Mouse (Mus musculus) brain, embryonic 14.5 days (tissue): ENCODE measurements around the gene Ccdc194. TPM values are rescaled to one million over a fixed set of nuclear protein-coding genes. Genes with fewer than 3 reads are reported as not detected.
A peak's percentile ranks its signal among the peaks of the same experiment; 100 is the strongest.

Experiments
- DNase-seq: peaks from one replicate; pipeline ENCODE4 v3.0.0-alpha.2; 2011; ENCODE audit warnings: low read depth
- CTCF ChIP-seq: fragments of 200-500 bp; IDR thresholded peaks from 2 replicates; pipeline ENCODE4 v1.5.1; 2012; ENCODE audit warnings: inconsistent platforms, mild to moderate bottlenecking, moderate library complexity, borderline replicate concordance; ENCODE audit not compliant: insufficient read depth, insufficient read length; ENCODE audit errors: extremely low read depth
- POLR2A ChIP-seq: fragments of 200-500 bp; IDR thresholded peaks from 2 replicates; pipeline ENCODE4 v1.6.1; 2012; ENCODE audit warnings: mild to moderate bottlenecking, inconsistent platforms, borderline replicate concordance; ENCODE audit not compliant: poor library complexity, insufficient read depth, insufficient read length, severe bottlenecking; ENCODE audit errors: extremely low read depth
- polyA plus RNA-seq: library from polyadenylated mRNA; depleted of rRNA; stranded (reverse); fragments of >200 nt; gene quantifications from 2 replicates; pipeline ENCODE4 v1.2.3, GENCODE M21; 2012; rRNA removed

Gene Ccdc194
- polyA plus RNA-seq, 1 experiment, result 0.56 TPM

DNA sequence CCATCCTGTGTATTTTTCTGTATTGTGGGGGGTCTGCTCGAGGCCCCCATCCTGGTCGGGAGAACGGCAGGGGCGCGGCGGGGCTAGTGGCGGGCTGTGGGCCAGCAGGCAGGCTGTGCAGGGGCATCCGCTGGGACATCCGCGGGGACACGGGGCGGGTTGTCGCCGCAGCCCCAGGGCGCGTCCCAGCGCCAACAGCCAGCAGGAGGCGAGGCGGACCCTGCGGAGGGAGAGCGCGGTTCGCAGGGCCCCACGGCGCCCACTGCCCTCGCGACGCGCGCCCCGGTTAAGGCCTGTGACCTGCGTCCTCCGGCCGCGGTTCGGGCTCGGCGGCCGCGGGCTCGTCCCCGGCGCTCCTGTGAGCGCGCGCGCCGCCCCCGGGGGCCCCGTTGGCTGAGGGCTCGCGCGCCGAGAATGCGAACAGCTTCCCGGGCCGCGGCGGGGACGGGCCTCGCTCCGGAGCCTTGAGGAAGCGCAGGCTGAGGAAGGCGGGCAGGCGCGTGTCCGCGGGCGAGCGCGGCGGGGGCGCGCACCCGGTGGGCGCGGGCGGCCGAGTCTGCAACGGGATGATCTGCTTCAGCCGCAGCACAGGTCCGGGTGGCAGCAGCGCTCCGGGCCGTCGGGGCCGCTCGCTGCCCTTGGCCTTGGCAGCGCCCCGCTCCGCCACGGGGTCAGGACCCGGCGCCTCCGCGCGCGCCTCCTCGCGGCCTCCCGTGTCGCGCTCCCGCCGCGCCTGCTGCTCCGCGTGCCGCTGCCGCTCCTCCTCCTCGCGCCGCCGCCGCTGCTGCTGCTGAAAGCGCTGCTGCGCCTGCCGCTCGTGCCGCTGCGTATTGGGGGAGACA lies 49.2 kb downstream of the Ccdc194 start:
- TF ChIP-seq POLR2A (no peak), CTCF (peak; percentile 21; the same call in 1 of the 2 replicates)

DNA sequence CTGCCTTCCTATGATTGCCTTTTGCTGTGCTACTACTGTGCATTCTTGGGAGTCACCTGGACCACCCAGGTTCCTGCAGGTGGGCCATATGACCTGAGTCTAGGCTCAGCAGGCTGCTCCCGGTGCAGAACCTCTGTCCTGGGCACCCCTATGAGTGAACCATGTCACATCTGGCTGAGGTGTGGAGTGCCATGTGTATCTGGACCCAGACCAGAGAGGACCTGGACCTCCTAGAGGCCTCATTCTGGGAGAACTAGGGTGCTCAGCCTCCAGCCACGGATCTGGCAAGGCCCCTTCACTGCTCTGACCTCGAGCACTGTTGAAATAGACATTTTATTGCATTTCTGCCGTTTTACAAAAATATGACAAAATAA lies 49.8 kb downstream of the Ccdc194 start:
- DNase-seq, result no peak
- TF ChIP-seq CTCF, result no peak
- TF ChIP-seq POLR2A, result no peak

More for the DNA sequence above, 49.2 kb downstream of the Ccdc194 start:
- DNase-seq, result peak; percentile 89

DNA sequence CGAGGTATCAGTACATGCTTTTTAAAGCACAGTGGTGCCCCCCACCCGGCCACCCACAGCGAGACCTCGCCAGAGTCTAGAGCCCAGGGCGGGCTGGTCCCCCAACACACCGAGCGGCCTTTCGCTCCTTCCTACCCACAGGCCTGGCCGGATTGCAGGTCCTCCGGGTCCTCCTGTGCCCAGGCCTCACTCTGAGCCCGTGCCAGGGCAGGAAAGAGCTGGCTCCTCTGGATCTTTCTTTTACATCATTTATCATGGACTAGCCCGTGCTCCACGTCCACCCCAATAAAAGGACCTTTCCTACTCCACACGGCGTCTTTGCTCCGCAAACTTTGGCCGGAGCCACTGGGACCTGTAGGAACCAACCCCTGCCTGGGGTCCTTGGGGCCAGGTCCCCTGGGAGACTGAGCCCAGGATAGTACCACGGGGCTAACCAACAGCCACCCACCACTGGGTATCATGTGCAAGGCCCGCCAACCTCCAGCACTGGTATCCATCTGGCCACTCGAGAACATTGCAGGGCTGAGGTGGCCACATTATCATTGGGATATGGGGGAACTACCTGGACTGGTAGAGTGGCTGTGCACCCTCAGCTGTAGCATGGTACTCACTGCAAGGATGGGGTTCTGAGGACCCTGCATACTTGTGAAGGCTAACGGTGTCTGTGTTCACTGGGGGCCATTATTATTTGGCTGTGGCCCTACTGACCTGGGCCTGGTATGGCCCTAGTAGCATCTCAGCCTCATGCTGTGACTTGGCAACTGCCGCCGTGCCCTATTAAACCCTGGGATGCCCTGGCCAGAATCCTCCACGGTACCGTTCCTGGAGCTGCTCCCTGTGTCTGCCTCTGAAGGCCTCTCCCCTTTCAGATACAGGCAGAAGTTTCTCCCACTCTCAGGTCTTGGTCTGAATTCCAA lies 50.5 kb downstream of the Ccdc194 start:
- no peak for DNase-seq

DNA sequence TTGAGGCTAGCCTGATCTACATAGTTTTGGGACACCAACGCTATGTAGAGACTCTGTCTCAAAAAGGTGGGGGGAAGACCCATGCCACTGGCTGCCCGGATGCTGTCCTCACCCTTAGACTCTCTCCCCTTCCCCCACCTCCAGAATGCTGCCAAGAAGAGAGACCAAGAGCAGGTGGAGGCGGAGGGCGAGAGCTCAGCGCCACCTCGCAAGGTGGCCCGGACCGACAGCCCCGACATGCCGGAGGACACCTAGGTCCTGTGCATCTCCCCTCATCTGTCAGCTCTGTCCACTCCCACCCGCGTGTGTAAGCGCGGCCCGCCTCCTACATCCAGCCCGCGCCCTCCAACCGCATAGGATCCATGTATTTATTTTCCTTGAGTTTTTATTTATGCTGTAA lies 51.2 kb downstream of the Ccdc194 start:
- TF ChIP-seq CTCF, result no peak
- no peak for TF ChIP-seq POLR2A
- DNase-seq, result no peak

More for the DNA sequence above, 50.5 kb downstream of the Ccdc194 start:
- TF ChIP-seq POLR2A, result no peak
- no peak for TF ChIP-seq CTCF

DNA sequence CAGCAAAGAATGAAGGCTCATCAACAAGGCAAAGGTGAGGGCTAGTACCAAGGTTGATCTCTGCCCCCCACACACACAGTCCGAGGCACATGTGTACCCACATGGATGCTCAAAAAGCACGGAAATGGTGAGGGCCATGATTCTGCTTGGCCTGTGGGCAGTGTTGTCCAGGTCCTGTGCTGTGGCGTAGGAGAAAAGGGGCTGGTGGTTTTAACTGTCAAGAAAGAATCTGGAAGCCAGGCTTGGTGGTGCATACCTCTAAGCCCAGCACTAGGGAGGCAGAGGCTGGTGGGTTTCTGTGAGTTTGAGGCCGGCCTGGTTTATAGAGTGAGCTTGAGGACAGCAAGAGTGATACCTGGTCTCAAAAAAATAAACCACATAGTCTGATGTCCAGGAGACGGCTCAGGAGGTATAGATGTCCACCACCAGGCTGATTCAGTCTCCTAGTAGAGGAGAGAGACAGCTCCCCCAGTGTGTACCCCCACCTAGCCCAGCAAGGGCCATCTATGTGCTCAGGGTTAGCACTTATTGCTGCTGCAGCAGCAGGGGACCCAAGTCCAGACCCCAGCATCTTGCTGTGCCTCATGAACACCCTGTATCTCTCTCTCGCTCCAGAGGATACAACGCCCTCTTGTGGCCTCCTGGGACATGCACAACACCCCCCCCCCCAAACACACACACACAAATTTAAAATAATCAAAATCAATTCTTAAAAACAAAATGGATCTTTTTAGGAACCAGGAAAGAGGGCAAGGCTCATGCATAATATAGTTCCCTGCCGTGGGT lies 52.7 kb downstream of the Ccdc194 start:
- TF ChIP-seq POLR2A (no peak), CTCF (peak; percentile 31; the same call in 1 of the 2 replicates)
- no peak for DNase-seq

DNA sequence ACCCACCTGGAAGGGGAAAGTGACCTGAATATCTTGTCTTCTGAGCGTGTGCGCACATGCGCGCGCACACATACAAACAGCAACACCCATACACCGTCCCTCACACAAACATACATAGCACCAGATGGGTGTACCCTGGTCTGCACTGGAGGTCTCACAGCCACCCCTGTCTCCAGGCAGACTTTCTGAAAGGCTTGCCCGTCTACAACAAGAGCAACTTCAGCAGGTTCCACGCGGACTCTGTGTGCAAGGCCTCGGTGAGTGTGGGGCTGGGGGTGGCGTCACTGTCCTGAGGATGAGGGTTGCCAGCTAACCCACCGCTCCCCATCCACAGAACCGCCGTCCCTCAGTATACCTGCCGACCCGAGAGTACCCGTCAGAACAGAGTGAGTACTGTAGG lies 53.6 kb downstream of the Ccdc194 start:
- DNase-seq, result no peak
- no peak for TF ChIP-seq POLR2A

DNA sequence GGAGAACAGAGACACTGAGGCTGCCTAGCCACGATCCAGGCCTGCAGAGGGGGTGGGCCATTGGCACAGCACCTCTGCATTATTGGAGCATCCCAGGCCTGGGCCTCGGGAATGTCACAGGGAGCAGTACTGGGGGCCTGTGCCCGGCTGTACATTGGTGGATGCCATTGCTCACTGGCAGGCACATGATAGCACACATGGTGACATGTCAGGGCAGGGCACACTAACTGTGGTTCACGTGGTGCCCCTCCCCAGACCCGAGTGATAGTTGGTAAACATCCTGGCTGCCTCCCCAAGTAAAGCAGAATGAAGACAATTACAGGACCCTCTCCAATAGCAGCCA lies 54.6 kb downstream of the Ccdc194 start:
- no peak for DNase-seq
- TF ChIP-seq CTCF (no peak), POLR2A (no peak)

DNA sequence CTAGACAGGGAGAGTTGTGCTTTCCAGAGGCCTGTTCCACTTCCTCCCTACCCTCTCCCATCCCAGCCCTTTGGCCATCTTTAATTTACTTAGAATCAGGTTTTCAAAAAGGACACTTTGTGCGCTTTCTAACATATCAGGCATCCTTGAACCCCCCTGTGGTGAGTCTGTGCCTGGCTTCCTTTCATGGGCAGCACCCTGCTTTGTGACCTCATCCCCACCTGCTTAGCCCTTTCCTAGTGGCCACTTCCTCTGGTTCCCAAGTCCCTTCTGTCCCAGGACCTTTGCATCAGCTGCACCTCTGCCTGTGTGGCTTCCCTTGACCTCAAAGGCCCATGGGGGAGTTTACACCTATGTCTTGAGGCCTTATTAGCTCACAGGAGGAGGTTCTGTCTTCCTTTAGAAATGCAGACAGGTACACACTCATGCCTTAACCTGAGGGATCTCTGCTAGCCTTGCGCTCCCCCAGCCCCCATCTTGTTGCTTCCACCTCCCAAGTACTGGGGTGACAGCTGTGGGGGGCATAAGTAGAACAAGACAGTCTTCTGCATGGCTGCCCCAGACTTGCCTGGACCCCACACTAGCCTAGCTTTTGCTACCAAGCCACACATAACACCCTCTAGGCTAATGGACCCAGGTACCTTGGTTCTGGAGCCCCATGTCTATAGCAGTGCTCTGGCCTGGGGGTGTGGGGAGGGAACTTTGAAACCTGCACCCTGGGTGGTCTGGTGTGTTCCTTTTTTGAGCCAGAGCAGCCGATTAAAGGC lies 55.2 kb downstream of the Ccdc194 start:
- no peak for TF ChIP-seq POLR2A
- TF ChIP-seq CTCF, result no peak
- DNase-seq, result no peak

Other genes with a start within 250 kb of the Ccdc194 start
- 155 and 176 TPM in 2 replicates for gene Use1, start 158.9 kb downstream of the Ccdc194 start, polyA plus RNA-seq
- gene Ocel1, start 154.4 kb downstream of the Ccdc194 start, polyA plus RNA-seq, result 5.4 and 6.0 TPM in 2 replicates
- 59.4 and 61.5 TPM in 2 replicates for gene Nr2f6, start 143.8 kb downstream of the Ccdc194 start, polyA plus RNA-seq
- 8.7 and 9.4 TPM in 2 replicates for gene Ushbp1, start 129.9 kb downstream of the Ccdc194 start, polyA plus RNA-seq
- gene Babam1, start 128.8 kb downstream of the Ccdc194 start, polyA plus RNA-seq, result 115 and 119 TPM in 2 replicates
- gene Ankle1, start 119.7 kb downstream of the Ccdc194 start, polyA plus RNA-seq, result 12.1 and 29.4 TPM in 2 replicates
- gene Abhd8, start 62.1 kb downstream of the Ccdc194 start, polyA plus RNA-seq, result 163 and 168 TPM in 2 replicates
- gene Mrpl34, start 60.8 kb downstream of the Ccdc194 start, polyA plus RNA-seq, result 94.8 and 124 TPM in 2 replicates
- gene Dda1, start 56.5 kb downstream of the Ccdc194 start, polyA plus RNA-seq, result 206 and 229 TPM in 2 replicates
- gene Ano8, start 39.7 kb downstream of the Ccdc194 start, polyA plus RNA-seq, result 124 and 153 TPM in 2 replicates
- gene Gtpbp3, start 37.6 kb downstream of the Ccdc194 start, polyA plus RNA-seq, result 25.5 and 34.2 TPM in 2 replicates
- 10.1 and 13.0 TPM in 2 replicates for gene Plvap, start 14.0 kb downstream of the Ccdc194 start, polyA plus RNA-seq
- 11.4 and 18.1 TPM in 2 replicates for gene Bst2, start 11.7 kb upstream of the Ccdc194 start, polyA plus RNA-seq
- gene Mvb12a, start 17.2 kb upstream of the Ccdc194 start, polyA plus RNA-seq, result 74.0 and 112 TPM in 2 replicates
- 0.07 and 0.16 TPM in 2 replicates for gene Tmem221, start 33.2 kb upstream of the Ccdc194 start, polyA plus RNA-seq
- gene Nxnl1, start 40.9 kb upstream of the Ccdc194 start, polyA plus RNA-seq, result not detected in 2 replicates
- 130 and 165 TPM in 2 replicates for gene Slc27a1, start 43.2 kb upstream of the Ccdc194 start, polyA plus RNA-seq
- 113 and 128 TPM in 2 replicates for gene Pgls, start 66.5 kb upstream of the Ccdc194 start, polyA plus RNA-seq
- gene Fam129c, start 71.9 kb upstream of the Ccdc194 start, polyA plus RNA-seq, result 7.7 and 8.7 TPM in 2 replicates
- gene Colgalt1, start 85.3 kb upstream of the Ccdc194 start, polyA plus RNA-seq, result 128 and 150 TPM in 2 replicates
- gene Unc13a, start 146.0 kb upstream of the Ccdc194 start, polyA plus RNA-seq, result 84.9 and 86.4 TPM in 2 replicates
- 3.7 and 5.1 TPM in 2 replicates for gene Jak3, start 150.6 kb upstream of the Ccdc194 start, polyA plus RNA-seq
- gene Insl3, start 163.5 kb upstream of the Ccdc194 start, polyA plus RNA-seq, result 0.60 and 1.1 TPM in 2 replicates
- gene B3gnt3, start 176.1 kb upstream of the Ccdc194 start, polyA plus RNA-seq, result 0.45 and 0.46 TPM in 2 replicates
- 146 and 203 TPM in 2 replicates for gene Fcho1, start 200.0 kb upstream of the Ccdc194 start, polyA plus RNA-seq